Mouse (Mus musculus) erythroblast, adult 5-6 weeks (primary cell): ENCODE measurements around the gene Fgf8. TPM values are rescaled to one million over a fixed set of nuclear protein-coding genes. Genes with fewer than 3 reads are reported as not detected.

Experiments
- ATAC-seq: replicated peaks from 2 replicates; pipeline ENCODE4 v1.8.0; 2016; ENCODE audit warnings: moderate number of reproducible peaks, mild to moderate bottlenecking, moderate TSS enrichment, inconsistent platforms; ENCODE audit not compliant: poor library complexity, low FRiP score, severe bottlenecking
- total RNA-seq, 2 experiments: library from RNA; stranded (forward) in 1 of 2; stranded (reverse) in 1 of 2; fragments of 150-400 nt in 1 of 2; fragments of 200-764, 138-1000 nt in 1 of 2; gene quantifications; 2 replicates each; pipeline versions ENCODE4 v1.2.3 to v1.2.4; 2015 to 2017; ENCODE audit warnings: low replicate concordance in 2 of 2

Gene Fgf8
- total RNA-seq (2015; ENCODE audit: low replicate concordance) (not detected in 2 replicates), total RNA-seq (2017; ENCODE audit: low replicate concordance) (not detected in 2 replicates)

DNA sequence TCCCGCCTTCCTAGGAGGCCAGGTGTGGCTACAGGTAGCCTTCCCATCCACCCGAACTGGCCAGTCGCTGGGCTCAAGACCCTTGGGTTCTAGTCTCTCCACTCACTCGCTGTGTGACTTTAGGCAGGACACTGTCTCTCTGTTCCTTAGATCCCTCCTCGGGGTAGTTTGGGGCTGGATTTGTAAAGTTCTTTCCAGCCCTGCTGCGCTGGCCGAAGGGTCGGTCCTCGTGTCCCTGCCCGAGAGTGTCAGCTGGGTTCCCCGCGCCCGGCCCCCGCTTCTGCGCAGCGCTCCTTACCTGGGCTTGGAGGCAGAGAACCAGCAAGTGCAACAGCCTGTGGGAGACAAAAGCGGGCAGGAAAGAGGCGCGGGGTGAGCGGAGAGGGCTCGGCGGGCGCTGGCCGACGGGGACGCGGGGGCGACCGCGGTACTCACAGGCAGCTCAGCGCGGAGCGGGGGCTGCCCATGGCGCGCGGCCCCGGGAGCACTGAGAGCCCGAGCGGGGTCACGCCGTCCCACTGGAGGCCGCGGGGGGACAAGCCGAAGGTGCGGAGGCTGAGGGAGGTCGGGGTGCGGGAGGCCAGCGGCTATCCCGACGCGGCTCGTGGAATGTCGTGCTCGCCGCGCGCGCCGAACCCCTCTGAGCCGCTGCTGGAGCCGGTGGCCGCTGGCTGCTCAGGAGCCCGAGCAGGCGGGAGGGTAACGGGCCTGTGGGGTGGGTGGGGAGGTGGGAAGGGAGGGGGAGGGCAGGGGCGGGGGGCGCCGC lies at the start of gene Fgf8:
Gene Fgf8, minus strand, starts transcription at position 698 of the 766 bp plus-strand sequence.
- ATAC-seq = no peak

DNA sequence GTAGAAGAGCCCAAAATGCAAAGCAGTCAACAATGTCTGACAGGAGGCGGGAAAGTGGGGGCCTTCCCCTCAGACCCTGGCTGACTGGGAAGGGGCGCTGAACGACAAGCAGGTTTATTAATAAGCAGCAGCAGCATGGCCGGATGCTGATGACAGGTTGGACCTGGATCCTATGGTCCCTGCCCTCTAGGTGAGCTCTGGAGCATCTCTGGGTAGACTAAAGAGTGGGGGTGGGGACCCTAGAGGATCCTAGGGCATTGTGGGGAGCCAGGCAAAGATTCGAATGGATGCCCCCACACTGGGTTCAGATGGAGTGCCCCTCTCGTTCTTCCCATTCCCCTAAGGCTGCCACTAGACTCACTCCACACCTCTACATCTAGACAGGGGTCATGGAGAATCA lies 49.7 kb upstream of the Fgf8 start:
- ATAC-seq = no peak

DNA sequence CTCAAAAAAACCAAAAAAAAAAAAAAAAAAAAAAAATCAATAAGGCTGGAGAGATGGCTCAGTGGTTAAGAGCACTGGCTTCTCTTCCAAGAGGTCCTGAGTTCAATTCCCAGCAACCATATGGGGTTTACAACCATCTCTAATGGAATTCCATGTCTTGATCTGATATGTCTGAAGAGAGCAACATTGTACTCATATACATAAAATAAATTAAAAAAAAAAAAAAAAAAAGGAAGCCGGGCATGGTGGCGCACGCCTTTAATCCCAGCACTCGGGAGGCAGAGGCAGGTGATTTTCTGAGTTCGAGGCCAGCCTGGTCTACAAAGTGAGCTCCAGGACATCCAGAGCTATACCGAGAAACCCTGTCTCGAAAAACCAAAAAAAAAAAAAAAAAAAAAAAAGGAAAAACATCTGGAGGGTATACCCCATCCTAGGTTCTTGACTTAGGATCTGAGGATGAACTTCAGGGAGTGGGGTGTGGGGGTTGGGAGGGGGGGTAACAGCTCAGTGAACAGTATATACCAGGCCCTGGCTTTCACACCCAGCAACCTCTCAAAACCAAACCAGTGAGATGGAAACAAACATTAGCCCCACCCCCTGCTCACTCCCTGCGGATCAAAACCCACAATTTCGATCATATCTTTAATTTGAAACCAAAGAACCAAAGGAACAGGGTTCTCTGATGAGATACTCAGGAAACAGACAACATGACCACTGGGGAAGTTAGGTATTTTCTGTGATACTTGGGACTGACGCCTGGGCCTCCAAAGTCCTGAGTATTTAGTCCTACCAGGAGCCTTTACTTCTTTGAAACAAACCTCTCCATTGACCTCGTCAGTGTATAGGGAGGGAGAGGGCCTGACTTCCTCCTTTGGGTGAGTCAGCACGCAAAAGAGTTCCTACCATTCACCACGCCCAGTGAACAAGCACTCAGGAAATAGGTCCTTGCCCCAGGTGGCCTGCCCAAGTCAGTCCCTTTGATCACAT lies 47.5 kb upstream of the Fgf8 start:
- peak; percentile 99 for ATAC-seq

DNA sequence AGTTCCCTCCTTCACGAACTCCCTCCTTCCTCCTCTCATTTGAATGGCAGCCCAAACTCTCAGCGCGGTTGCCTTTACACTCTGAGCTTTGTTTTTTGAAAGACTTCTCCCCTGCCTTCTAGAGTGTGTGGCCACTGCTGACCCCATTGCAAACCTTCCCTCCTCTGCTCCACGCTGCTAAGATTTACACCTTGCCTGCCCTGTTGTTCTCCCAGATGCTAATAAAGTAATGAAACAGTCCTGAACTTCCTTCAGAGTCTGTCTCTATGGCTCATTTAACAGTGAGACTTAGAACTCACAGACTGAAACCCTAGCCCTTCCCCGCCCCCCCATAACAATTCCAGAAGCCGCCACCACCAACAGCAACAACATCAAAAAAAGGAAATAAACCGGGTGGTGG lies 46.6 kb upstream of the Fgf8 start:
- ATAC-seq = no peak

DNA sequence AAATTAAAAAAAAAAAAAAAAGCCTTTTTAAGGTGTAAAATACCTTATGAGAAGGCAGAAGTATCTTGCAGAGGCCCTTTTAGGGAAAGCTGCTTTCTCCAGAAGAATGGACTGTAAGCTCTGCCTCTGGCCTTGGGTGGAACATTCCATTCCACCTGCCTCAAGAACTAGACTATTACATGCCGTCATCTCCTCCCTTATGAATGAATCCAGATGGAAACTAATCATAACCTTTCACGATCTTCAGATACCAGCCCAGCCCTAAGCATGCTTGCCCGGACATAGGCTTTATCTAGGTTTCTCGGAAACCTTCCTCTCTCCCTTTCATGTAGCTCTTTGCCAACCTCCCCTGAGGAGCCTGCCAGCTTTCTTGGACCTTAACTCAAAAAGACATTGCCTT lies 45.6 kb upstream of the Fgf8 start:
- no peak for ATAC-seq

DNA sequence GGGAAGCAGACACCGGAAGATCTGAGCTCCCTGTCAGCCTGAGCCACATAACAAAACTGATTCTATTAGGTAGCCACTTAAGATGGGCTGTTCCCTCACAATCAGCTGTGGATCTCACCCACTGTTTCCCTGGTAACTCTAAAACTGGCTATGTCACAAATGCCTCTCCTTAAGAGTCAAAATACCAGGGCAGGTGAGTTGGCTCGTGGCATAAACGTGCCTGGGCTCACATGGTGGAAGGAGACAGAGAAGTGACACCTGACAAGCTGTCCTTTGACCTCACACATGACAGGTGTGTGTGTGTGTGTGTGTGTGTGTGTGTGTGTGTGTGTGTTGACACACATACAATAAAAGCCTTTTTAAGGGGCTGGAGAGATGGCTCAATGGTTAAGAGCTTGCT lies 44.7 kb upstream of the Fgf8 start:
- no peak for ATAC-seq

DNA sequence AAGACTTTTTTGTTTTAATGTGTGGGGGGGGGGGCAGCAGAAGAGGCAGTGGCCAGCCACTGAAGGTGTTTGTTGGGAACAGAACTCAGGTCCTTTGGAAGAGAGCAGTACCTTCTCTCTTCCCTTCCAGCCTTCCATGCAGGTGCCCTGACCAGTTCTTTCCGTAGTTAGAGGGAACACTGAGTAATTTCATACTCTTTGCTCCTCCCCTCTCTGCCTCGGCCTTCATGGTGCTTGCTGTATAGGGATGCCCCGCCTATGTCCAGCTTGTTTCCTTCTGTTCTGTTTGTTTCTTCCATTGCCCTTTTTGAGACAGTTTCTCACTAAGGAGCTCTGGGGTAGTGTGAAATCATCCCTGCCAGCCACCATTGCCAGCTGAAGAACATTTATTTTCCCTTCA lies 42.8 kb upstream of the Fgf8 start:
- ATAC-seq = no peak

DNA sequence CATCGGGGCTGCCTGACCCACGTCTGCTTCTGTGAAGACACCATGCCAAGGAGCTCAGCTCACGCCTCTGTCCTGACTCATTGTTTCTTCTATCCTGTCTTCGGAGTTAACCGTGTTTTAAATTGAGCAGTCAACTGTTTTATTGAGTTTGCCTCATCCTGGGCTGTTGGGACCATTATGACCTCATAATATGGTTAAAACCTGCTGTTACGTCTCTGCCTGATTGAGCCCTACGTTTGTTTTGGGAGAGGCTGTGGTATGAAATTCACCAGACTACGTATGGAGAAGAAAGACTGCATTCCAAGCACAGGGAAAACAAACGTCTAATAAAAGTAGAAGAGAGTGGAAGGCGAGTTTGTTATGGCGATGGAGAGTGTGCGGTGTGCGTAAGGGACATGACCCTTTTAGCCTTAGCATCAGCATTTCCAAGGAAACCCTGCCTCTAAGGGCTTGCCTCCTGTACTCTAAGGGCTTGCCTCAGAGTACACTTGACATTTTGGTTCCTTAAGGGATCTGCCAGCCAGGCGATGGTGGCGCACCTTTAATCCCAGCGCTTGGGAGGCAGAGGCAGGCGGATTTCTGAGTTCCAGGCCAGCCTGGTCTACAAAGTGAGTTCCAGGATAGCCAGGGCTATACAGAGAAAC lies 41.3 kb upstream of the Fgf8 start:
- peak; percentile 5; the same call in 1 of the 2 replicates for ATAC-seq

DNA sequence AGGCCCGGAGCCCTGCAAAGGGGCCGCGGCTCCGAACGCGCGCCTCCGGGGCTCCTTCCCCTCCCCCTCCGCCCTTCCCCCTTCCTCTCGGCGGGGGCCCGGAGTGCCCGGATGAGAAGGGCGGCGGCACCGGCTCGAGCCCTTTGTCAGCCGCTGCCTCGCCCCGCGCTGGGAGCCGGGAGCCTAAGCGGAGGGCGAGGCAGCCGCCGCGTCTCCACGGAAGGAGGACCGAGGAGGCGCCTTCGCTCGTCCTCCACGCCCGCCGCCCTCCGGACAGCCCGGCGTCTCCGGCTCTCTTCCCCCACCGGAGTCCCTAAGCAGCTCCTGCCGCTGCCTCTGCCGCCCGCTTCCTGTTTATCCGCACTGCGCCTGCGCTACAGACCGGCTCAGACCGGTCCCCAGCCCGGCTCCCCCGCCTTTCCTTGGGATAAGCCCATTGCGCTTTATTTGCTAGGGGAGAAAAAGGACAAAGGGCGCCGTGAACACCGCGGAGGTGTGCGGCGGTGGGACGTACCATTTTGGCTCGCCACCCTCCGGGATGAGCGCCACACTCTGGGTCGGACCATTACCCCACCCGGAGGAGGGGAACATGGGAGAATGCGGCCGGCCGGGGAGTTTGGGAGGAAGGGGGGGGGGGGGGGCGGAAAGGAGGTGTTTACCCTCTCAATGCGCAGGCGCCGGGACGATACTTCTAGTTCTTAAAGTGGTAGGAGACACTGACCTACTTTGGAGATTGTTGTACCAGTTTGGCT lies 40.6 kb upstream of the Fgf8 start, which contains the start of gene Mgea5:
Gene Mgea5, minus strand, starts transcription at position 657 of the 752 bp plus-strand sequence.
- ATAC-seq = peak; percentile 91

DNA sequence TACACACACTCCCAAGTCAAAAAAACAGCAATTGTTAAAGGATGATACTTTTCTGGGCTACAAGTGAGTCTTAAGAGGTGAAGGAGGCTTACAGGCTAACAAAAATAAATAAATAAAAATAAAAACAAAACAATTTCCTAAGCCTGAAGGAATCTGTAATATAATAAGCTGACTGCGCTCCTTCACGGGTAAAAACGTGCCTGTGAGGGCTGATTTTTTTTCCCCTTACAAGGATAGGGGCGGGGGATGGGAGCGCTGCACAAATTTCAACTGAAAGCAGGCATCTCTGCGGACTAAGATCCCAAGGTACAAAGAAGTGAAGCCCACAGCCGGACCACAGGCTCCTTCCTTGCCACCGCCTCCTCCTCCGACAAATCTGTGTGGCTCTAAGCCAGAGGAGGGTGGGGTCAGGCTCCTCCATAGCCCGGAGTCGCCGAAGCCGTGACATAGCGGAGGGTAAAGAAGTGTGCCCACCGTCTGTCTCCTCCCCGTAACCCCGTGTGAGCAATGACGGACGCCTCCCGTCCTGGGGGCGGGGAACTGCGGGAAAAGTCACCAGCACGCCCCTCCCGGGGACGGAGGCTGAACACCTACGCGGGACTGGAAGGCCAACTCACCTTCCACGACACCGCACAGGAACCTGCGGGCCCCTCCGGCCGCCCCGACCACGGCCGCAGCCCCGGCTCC lies 39.7 kb upstream of the Fgf8 start:
- peak; percentile 77 for ATAC-seq

DNA sequence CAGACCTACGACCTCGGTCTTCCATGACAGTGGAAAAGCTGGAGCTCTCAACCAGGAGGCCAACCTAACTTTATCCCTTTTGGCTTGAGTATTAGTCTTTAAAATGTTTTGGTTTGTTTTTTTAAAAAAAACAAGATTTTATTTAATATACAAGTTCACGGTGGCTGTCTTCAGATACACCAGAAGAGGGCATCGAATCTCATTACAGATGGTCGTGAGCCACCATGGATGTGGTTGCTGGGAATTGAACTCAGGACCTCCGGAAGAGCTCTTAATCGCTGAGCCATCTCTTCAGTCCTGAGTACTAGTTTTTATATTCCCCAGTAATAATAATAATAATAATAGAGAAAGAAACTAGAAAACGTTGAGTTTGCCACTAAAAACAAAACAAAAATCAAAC lies 39.0 kb upstream of the Fgf8 start:
- ATAC-seq = no peak

DNA sequence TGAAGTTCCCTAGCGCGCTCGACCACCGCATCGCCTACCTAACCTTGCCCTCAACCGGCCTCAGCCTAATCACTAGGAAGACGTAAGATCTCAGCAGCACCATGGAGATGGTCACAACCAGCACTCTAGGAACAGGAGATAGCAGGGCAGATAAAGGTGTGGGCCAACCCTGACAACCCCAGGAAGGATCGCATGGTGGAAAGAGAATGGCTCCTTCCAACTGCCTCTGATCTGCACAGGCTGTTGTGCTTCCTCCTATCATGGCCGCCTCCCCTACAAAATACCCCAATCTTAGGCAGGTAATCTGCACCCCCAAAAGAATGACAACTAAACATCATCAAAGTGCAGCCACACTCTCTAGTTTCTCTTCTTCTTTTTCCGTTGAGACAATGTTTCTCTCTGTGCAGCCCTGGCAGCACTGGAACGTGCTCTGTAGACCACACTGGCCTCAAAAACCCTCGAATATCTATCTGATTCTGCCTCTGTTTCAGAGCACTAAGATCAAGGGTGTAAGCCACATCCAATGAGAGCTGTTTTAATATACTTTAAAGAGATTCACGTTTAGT lies 37.7 kb upstream of the Fgf8 start:
- no peak for ATAC-seq

DNA sequence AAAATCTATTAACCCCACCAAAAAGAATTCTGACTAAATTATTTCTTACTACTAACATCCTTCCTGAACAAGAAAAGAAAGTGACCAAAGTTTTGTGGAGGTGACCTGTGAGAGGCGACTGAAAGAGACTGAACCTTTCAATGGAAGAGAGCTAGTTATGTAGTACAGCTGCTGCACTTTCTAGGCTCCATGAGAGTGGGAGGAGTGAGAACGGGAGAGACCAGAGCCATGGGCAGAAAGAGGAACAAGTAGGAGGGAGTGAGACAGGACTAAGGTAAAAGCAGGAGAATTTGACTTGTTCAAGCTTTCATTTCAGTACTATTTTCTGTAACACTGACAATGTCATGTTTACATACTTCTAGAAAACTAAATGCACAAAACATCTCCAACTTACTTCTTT lies 32.8 kb upstream of the Fgf8 start:
- no peak for ATAC-seq

DNA sequence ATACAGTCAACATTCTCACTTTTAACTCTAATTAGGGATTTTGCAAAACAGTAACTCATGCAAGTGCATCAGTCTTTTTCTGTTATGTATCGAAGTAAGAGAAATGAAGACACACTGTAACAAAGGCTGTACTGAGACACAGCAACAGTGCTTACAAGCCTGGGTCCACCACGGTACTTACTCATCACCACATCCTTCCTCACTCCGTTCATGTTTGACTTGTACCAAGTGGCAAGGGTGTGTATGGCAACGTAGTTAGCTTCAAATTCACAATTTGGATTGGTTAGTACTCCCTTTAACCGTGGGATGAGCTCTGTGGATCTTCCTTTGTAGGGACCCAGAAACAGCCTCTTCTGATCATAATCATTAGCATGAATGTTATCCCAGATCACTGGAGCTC lies 28.8 kb upstream of the Fgf8 start:
- ATAC-seq = no peak

DNA sequence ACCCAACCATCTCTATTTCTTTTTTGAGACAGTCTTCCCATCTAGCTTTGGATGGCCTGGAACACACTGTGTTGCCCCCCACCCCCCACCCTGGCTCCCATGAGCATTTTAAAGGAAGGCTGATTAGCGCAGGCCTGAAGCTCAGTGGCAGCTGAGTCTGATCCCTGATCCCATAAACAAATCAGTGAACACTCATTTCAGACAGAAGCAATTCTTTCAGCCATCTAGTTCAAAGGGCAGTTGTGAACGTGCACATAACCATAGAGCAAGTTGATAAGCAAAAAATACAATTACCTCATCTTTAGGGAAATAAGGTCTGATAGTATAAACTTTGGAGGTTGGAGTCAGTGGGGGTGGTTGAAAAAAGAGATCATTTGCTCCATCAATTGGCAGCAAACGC lies 18.1 kb upstream of the Fgf8 start:
- no peak for ATAC-seq

DNA sequence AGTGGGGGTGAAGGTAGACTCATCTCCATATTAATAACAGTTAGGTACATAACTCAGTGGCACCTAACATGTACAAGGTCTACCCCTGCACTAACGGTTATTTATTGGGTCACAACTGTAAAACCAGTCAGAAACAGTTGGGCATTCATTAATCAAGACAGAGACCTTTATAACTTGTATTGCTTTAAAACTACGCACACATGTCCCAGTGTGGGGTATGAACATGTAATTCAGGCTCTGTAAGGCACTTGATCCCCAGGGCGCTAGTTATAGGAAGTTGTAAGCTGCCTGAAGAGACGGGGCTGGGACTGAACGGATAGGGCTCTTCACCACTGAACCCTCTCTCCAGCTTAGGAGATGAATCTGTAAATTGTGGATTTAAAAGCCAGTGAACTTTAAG lies 16.0 kb upstream of the Fgf8 start:
- no peak for ATAC-seq

DNA sequence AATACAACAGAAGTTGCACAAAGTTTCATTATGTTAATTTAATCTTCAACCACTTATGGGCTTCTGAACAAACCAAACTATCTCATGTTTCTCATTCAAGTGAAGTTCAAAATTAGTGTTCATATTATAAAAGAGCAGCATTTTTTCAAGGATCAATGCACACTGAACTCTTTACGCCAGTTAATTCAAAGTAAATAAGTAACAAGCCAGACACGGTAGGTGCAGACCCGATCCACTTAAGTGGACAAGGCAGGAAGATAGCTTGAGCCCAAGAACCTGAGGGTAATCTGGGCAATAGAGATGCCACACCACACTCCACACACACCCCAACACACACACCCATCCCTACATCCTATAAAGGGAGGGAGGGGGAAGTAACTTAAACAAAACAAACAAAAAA lies 10.8 kb upstream of the Fgf8 start:
- no peak for ATAC-seq

DNA sequence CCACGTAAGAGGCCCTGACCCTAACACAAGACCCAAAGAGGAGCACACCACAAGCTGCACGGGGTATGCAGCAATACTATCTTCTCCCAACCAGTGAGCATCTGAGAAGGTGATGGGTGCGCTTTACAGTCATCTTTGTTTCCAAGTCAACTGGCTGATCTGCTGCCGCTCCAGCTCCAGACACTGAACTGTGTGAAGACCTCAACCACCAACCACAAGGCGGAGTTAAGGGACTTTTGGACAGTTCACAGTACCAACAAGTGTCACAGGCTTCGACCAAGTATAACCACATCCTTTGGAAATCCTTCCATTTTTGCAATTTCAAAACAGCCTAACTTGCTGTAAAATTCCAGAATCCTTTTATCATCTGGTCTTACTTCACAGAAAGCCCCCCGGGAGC lies 9.2 kb upstream of the Fgf8 start:
- ATAC-seq = no peak
